Mouse (Mus musculus) liver, embryonic 16.5 days (tissue): ENCODE results near the gene Ehbp1. TPM values are rescaled to one million over a fixed set of nuclear protein-coding genes. Genes with fewer than 3 reads are reported as not detected.

Source experiments
- ATAC-seq: fragments of 200-750 bp; cut with Nextera tagmentation; 2 replicates; pipeline ENCODE4 v1.8.0; 2017; ENCODE audit warnings: low read depth, mild to moderate bottlenecking, moderate number of reproducible peaks, moderate library complexity
- H3K27ac ChIP-seq: fragments of 300-500 bp; sonication (generic); 2 replicates; pipeline ENCODE4 v1.5.1; 2014; ENCODE audit warnings: mild to moderate bottlenecking, low read length
- H3K27me3 ChIP-seq: fragments of 300-500 bp; sonication (generic); 2 replicates; pipeline ENCODE4 v1.6.1; 2014; ENCODE audit warnings: low read depth, low read length, mixed read lengths; ENCODE audit not compliant: control insufficient read depth, insufficient read depth
- H3K36me3 ChIP-seq: fragments of 300-500 bp; sonication (generic); 2 replicates; pipeline ENCODE4 v1.6.1; 2014; ENCODE audit warnings: mild to moderate bottlenecking; ENCODE audit not compliant: control insufficient read depth, insufficient read depth
- H3K4me1 ChIP-seq: fragments of 300-500 bp; sonication (generic); 2 replicates; pipeline ENCODE4 v1.6.1; 2014; ENCODE audit warnings: low read depth, low read length, mixed read lengths; ENCODE audit not compliant: control insufficient read depth
- H3K4me2 ChIP-seq: fragments of 300-500 bp; sonication (generic); 2 replicates; pipeline ENCODE4 v1.6.1; 2014; ENCODE audit warnings: low read depth, low read length, mixed read lengths
- H3K4me3 ChIP-seq: fragments of 300-500 bp; sonication (generic); 2 replicates; pipeline ENCODE4 v1.5.1; 2014; ENCODE audit warnings: low read depth, mild to moderate bottlenecking, low read length
- H3K9ac ChIP-seq: fragments of 300-500 bp; sonication (generic); 2 replicates; pipeline ENCODE4 v1.6.1; 2014; ENCODE audit warnings: low read depth, low read length
- H3K9me3 ChIP-seq: fragments of 300-500 bp; sonication (generic); replicated peaks from 2 replicates; pipeline ENCODE4 v1.6.1; 2016; ENCODE audit warnings: low read length; ENCODE audit not compliant: control insufficient read depth
- WGBS: fragments of 180-500 bp; shearing (Covaris S2); extraction: QIAGEN DNeasy Blood & Tissue Kit; methylation state at CpG from one replicate; pipeline ENCODE4 v1.1.7; 2014; ENCODE audit not compliant: insufficient replicate concordance; 5-methylcytosine and 5-hydroxymethylcytosine counted together
- polyA plus RNA-seq: library from polyadenylated mRNA; unstranded; fragments of >200 nt; fragmentation: Nextera tagmentation; extraction: Ambion mirVana; gene quantifications from 2 replicates; pipeline ENCODE4 v1.2.1, GENCODE M21; 2015

The Ehbp1 gene
- polyA plus RNA-seq, 1 experiment from 2014 or later, result 3.1 TPM

- WGBS, result 55% methylated on average over 2 of the region's 2 CpGs
- Histone ChIP-seq H3K9ac (no peak overlapping the region), H3K36me3 (no peaks in the 10 kb centered on the region), H3K4me2 (no peak overlapping the region), H3K9me3 (no peaks in the 10 kb centered on the region), H3K4me3 (no peak overlapping the region), H3K27ac (no peak overlapping the region), H3K4me1 (no peaks in the 10 kb centered on the region), H3K27me3 (no peaks in the 10 kb centered on the region)
- ATAC-seq, result no peak
Observed at GRCm38 (mm10) chr11:22366486-22366885, 24.4 kb upstream of the Ehbp1 start.

- no peaks in the 10 kb centered on the region for H3K9me3 ChIP-seq
- no peaks in the 10 kb centered on the region for H3K27me3 ChIP-seq
- H3K9ac ChIP-seq, result no peak overlapping the region
- H3K4me2 ChIP-seq, result no peak overlapping the region
- 54% methylated on average over 6 of the region's 6 CpGs for WGBS
- no peaks in the 10 kb centered on the region for H3K36me3 ChIP-seq
- no peak overlapping the region for H3K27ac ChIP-seq
- ATAC-seq, result no peak
- H3K4me3 ChIP-seq, result no peak overlapping the region
- H3K4me1 ChIP-seq, result no peaks in the 10 kb centered on the region
Observed at GRCm38 (mm10) chr11:22353962-22354621, 12.0 kb upstream of the Ehbp1 start.

- no peak overlapping the region for H3K27ac ChIP-seq
- H3K9ac ChIP-seq, result no peak overlapping the region
- ATAC-seq, result no peak
- H3K9me3 ChIP-seq, result no peaks in the 10 kb centered on the region
- no peaks in the 10 kb centered on the region for H3K4me1 ChIP-seq
- H3K4me3 ChIP-seq, result no peak overlapping the region
- H3K4me2 ChIP-seq, result no peak overlapping the region
- H3K27me3 ChIP-seq, result no peaks in the 10 kb centered on the region
- WGBS, result 45% methylated on average over 2 of the region's 2 CpGs
- no peaks in the 10 kb centered on the region for H3K36me3 ChIP-seq
Observed at GRCm38 (mm10) chr11:22349945-22350344, 7.9 kb upstream of the Ehbp1 start.

- no peak overlapping the region for H3K4me3 ChIP-seq
- no peak overlapping the region for H3K4me2 ChIP-seq
- no peaks in the 10 kb centered on the region for H3K4me1 ChIP-seq
- H3K9me3 ChIP-seq, result no peaks in the 10 kb centered on the region
- ATAC-seq, result no peak
- H3K36me3 ChIP-seq, result no peaks in the 10 kb centered on the region
- H3K27ac ChIP-seq, result no peak overlapping the region
- H3K27me3 ChIP-seq, result no peaks in the 10 kb centered on the region
- WGBS, result 33% methylated on average over 1 of the region's 1 CpGs
- no peak overlapping the region for H3K9ac ChIP-seq
Observed at GRCm38 (mm10) chr11:22348536-22348910, 6.4 kb upstream of the Ehbp1 start.

- no peak overlapping the region for H3K4me2 ChIP-seq
- no peak overlapping the region for H3K9ac ChIP-seq
- no peak overlapping the region for H3K27ac ChIP-seq
- no peaks in the 10 kb centered on the region for H3K9me3 ChIP-seq
- ATAC-seq, result no peak
- no peak overlapping the region for H3K4me3 ChIP-seq
- no peaks in the 10 kb centered on the region for H3K36me3 ChIP-seq
- H3K4me1 ChIP-seq, result no peaks in the 10 kb centered on the region
- WGBS, result 59% methylated on average over 13 of the region's 13 CpGs
- H3K27me3 ChIP-seq, result no peaks in the 10 kb centered on the region
Observed at GRCm38 (mm10) chr11:22347651-22348535, 5.8 kb upstream of the Ehbp1 start.

- no peaks in the 10 kb centered on the region for H3K36me3 ChIP-seq
- no peak for ATAC-seq
- H3K4me2 ChIP-seq, result no peak overlapping the region
- 71% methylated on average over 2 of the region's 2 CpGs for WGBS
- H3K4me3 ChIP-seq, result no peak overlapping the region
- no peak overlapping the region for H3K27ac ChIP-seq
- H3K4me1 ChIP-seq, result no peaks in the 10 kb centered on the region
- no peaks in the 10 kb centered on the region for H3K27me3 ChIP-seq
- H3K9me3 ChIP-seq, result no peaks in the 10 kb centered on the region
- no peak overlapping the region for H3K9ac ChIP-seq
Observed at GRCm38 (mm10) chr11:22327302-22327910, 14.7 kb downstream of the Ehbp1 start.

GRCm38 (mm10) chr11:22317824-22318411 is 24.2 kb downstream of the Ehbp1 start:
- H3K9ac ChIP-seq, result no peak overlapping the region
- H3K27me3 ChIP-seq, result no peaks in the 10 kb centered on the region
- H3K36me3 ChIP-seq, result no peaks in the 10 kb centered on the region
- H3K4me1 ChIP-seq, result no peaks in the 10 kb centered on the region
- no peak for ATAC-seq
- H3K4me3 ChIP-seq, result no peak overlapping the region
- no peaks in the 10 kb centered on the region for H3K9me3 ChIP-seq
- H3K4me2 ChIP-seq, result no peak overlapping the region
- WGBS, result 75% methylated on average over 6 of the region's 6 CpGs
- H3K27ac ChIP-seq, result no peak overlapping the region

- H3K36me3 ChIP-seq, result no peaks in the 10 kb centered on the region
- WGBS, result 58% methylated on average over 1 of the region's 1 CpGs
- no peaks in the 10 kb centered on the region for H3K4me1 ChIP-seq
- H3K27me3 ChIP-seq, result no peaks in the 10 kb centered on the region
- H3K9ac ChIP-seq, result no peak overlapping the region
- H3K27ac ChIP-seq, result no peak overlapping the region
- ATAC-seq, result no peak
- H3K4me2 ChIP-seq, result no peak overlapping the region
- no peaks in the 10 kb centered on the region for H3K9me3 ChIP-seq
- no peak overlapping the region for H3K4me3 ChIP-seq
Observed at GRCm38 (mm10) chr11:22315801-22316200, 26.3 kb downstream of the Ehbp1 start.
